Mouse (Mus musculus) brain, embryonic 14.5 days (tissue): ENCODE data around the gene Tfr2.

Experiments used
- CTCF ChIP-seq: fragments of 200-500 bp; IDR thresholded peaks from 2 replicates; pipeline ENCODE4 v1.5.1; 2012; ENCODE audit warnings: inconsistent platforms, mild to moderate bottlenecking, moderate library complexity, borderline replicate concordance; ENCODE audit not compliant: insufficient read depth, insufficient read length; ENCODE audit errors: extremely low read depth
- POLR2A ChIP-seq: fragments of 200-500 bp; IDR thresholded peaks from 2 replicates; pipeline ENCODE4 v1.6.1; 2012; ENCODE audit warnings: mild to moderate bottlenecking, inconsistent platforms, borderline replicate concordance; ENCODE audit not compliant: poor library complexity, insufficient read depth, insufficient read length, severe bottlenecking; ENCODE audit errors: extremely low read depth

- no peak for TF ChIP-seq CTCF
- TF ChIP-seq POLR2A = no peak
These were observed 30.0 kb downstream of the Tfr2 start for GRCm38 (mm10) chr5:137599600-137599999.
